Mouse (Mus musculus) midbrain, embryonic 14.5 days (tissue): Measurements from ENCODE around the gene Fzd2. TPM values are rescaled to one million over a fixed set of nuclear protein-coding genes. Genes with fewer than 3 reads are reported as not detected.

Source experiments
- ATAC-seq: fragments of 200-750 bp; cut with Nextera tagmentation; 2 replicates; pipeline ENCODE4 v1.8.0; 2017; ENCODE audit warnings: moderate number of reproducible peaks, moderate library complexity; ENCODE audit not compliant: low FRiP score, low TSS enrichment
- DNase-seq: peaks from one replicate; pipeline ENCODE4 v3.0.0-alpha.2; 2015
- H3K27ac ChIP-seq: fragments of 300-500 bp; sonication (generic); replicated peaks from 2 replicates; pipeline ENCODE4 v1.5.1; 2014; ENCODE audit warnings: mild to moderate bottlenecking, low read depth, low read length, moderate library complexity
- H3K27me3 ChIP-seq: fragments of 300-500 bp; sonication (generic); 2 replicates; pipeline ENCODE4 v1.6.1; 2014; ENCODE audit warnings: low read length, control low read depth, mixed read lengths; ENCODE audit not compliant: control insufficient read depth, insufficient read depth
- H3K36me3 ChIP-seq: fragments of 300-500 bp; sonication (generic); 2 replicates; pipeline ENCODE4 v1.6.1; 2014; ENCODE audit warnings: low read length, control low read depth; ENCODE audit not compliant: control insufficient read depth, insufficient read depth
- H3K4me1 ChIP-seq: fragments of 300-500 bp; sonication (generic); 2 replicates; pipeline ENCODE4 v1.6.1; 2014; ENCODE audit warnings: mild to moderate bottlenecking, antibody characterized with exemption, low read length, control low read depth; ENCODE audit not compliant: control insufficient read depth, insufficient read depth
- H3K4me2 ChIP-seq: fragments of 300-500 bp; sonication (generic); 2 replicates; pipeline ENCODE4 v1.6.1; 2014; ENCODE audit warnings: mild to moderate bottlenecking, low read length, moderate library complexity
- H3K4me3 ChIP-seq: fragments of 300-500 bp; sonication (generic); replicated peaks from 2 replicates; pipeline ENCODE4 v1.5.1; 2014; ENCODE audit warnings: low read depth, low read length
- H3K9ac ChIP-seq: fragments of 300-500 bp; sonication (generic); replicated peaks from 2 replicates; pipeline ENCODE4 v1.6.1; 2014; ENCODE audit warnings: mild to moderate bottlenecking, low read length, moderate library complexity
- H3K9me3 ChIP-seq: fragments of 300-500 bp; sonication (generic); 2 replicates; pipeline ENCODE4 v1.6.1; 2016; ENCODE audit warnings: low read length, control low read depth, mixed read lengths; ENCODE audit not compliant: control insufficient read depth
- WGBS: fragments of 180-500 bp; shearing (Covaris S2); extraction: QIAGEN DNeasy Blood & Tissue Kit; methylation state at CpG from one replicate; pipeline ENCODE4 v1.1.7; 2014; 5-methylcytosine and 5-hydroxymethylcytosine counted together
- polyA plus RNA-seq: library from polyadenylated mRNA; unstranded; fragments of >200 nt; fragmentation: Nextera tagmentation; extraction: Ambion mirVana; gene quantifications from 2 replicates; pipeline ENCODE4 v1.2.1, GENCODE M21; 2014

The Fzd2 gene
- polyA plus RNA-seq, 1 experiment from 2014 or later: 8.0 TPM

DNA sequence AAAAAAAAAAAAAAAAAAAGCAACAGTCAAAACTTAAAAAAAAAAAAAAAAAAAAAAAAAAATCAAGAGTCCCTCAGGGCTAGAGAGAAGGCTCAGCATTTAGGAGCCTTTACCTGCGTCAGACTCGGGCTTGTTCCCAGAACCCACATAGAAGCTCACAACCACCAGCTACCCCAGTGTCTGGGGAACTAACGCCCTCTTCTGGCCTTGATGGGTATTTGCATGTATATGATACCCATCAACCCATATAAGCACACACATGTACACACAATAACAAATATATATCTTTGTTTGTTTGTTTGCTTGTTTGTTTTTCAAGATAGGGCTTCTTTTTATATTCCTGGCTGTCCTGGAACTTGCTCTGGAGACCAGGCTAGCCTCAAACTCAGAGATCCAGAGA lies 16.6 kb upstream of the Fzd2 start:
- Histone ChIP-seq H3K9ac (no peak overlapping the region), H3K4me1 (no peaks in the 10 kb centered on the region), H3K9me3 (no peaks in the 10 kb centered on the region), H3K27ac (no peak overlapping the region), H3K4me2 (no peak overlapping the region), H3K27me3 (no peaks in the 10 kb centered on the region), H3K36me3 (no peaks in the 10 kb centered on the region), H3K4me3 (no peak overlapping the region)
- ATAC-seq (no peak), DNase-seq (no peak)
- 72% methylated on average over 3 of the region's 3 CpGs for WGBS

DNA sequence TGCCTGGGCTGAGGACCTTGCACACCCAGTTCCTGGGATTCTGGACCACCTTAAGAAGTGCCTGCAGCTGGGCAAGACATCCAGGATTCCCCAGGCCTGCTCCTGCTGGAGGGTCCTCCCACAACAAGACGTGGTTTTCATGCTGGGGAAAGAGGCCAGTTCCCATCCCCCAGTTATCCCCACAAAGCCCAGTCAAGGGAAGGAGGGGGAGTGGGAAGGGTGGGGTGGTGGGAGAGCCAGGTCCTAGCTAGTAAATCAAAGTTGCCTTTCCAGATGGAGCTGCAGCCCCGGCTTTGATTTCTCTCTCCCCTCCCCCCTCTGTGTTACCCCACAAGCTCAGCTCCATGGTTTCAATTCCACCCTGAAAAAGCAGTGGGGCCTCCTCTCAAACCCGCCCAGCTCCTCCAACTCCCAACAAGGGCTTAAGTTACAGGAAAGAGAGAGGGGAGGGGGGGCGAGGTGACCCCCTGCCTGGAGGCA lies 8.8 kb upstream of the Fzd2 start:
- Histone ChIP-seq H3K4me2 (no peak overlapping the region), H3K27ac (no peak overlapping the region), H3K36me3 (no peaks in the 10 kb centered on the region), H3K9me3 (no peaks in the 10 kb centered on the region), H3K27me3 (no peaks in the 10 kb centered on the region; the same call in 1 of the 2 replicates), H3K9ac (no peak overlapping the region), H3K4me1 (no peaks in the 10 kb centered on the region), H3K4me3 (no peak overlapping the region)
- WGBS: 3% methylated on average over 3 of the region's 4 CpGs
- DNase-seq (peak; percentile 28), ATAC-seq (no peak)

DNA sequence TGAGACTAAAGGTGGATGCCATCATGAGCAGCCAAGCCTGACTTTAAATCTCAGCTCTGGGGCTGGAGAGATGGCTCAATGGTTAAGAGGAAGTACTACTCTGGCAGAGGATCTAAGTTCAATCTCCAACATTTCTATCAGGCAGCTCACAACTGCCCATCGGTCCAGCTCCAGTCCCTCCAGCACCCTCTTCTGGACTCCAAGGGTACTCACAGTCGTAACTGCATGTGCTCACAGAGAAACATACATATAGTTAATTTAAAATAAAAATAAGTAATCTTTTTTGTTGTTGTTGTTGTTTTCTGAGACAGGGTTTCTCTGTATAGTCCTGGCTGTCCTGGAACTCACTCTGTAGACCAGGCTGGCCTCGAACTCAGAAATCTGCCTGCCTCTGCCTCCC lies 4.3 kb upstream of the Fzd2 start:
- no peak for ATAC-seq
- no peaks in the 10 kb centered on the region for H3K36me3 ChIP-seq
- H3K9me3 ChIP-seq: no peaks in the 10 kb centered on the region
- no peaks in the 10 kb centered on the region; the same call in 1 of the 2 replicates for H3K27me3 ChIP-seq
- H3K27ac ChIP-seq: no peak overlapping the region
- H3K4me2 ChIP-seq: no peak overlapping the region
- H3K4me1 ChIP-seq: 0 out of 2 replicates have a peak, but pooled peaks cover 4% of the 10 kb centered on the region
- WGBS: 88% methylated on average over 3 of the region's 3 CpGs
- H3K4me3 ChIP-seq: no peak overlapping the region
- H3K9ac ChIP-seq: no peak overlapping the region
- DNase-seq: no peak

DNA sequence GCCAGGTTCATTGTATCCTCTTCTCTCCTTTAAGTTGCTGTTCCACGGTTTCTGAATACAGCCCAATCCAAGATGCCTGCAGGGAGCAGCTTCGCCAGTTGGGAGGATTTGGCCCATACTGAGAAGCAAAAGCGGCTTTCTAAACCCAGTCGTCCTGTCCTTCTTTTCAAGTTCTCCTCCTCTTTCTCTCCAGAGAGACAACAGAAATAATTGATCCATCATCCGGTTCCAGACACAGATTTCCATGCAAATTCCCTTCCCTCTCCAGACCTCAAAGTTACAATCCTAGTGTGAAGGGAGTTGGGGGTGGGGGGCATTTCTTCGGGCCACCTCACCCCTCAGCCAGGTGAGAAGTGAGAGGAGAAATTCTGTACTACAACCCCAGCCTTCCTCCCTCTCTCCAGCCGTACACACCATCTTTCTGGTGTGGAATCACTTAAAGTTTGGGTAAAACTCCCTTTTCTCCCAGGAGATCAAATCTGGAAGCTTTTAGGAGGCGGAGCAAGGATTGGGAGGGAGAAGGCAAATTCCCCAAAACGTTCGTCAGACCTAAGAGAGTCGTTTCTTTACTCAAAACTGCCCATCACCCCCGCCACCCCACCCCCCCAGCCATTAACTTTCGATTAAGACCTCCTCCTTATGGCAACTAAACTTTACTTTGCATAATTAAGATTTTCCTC lies 1.2 kb upstream of the Fzd2 start:
- Histone ChIP-seq H3K27ac (peak overlapping the region; percentile 92), H3K9ac (peak overlapping the region; percentile 24; the same call in 1 of the 2 replicates), H3K36me3 (no peaks in the 10 kb centered on the region), H3K9me3 (no peaks in the 10 kb centered on the region), H3K27me3 (peaks cover 7% of the 10 kb centered on the region; the same call in 1 of the 2 replicates), H3K4me3 (peak overlapping the region; percentile 67), H3K4me1 (peaks cover 5% of the 10 kb centered on the region; the same call in 1 of the 2 replicates), H3K4me2 (peak overlapping the region; percentile 88)
- DNase-seq (peak; percentile 64), ATAC-seq (no peak)
- WGBS: under 1% methylated on average over 13 of the region's 13 CpGs

DNA sequence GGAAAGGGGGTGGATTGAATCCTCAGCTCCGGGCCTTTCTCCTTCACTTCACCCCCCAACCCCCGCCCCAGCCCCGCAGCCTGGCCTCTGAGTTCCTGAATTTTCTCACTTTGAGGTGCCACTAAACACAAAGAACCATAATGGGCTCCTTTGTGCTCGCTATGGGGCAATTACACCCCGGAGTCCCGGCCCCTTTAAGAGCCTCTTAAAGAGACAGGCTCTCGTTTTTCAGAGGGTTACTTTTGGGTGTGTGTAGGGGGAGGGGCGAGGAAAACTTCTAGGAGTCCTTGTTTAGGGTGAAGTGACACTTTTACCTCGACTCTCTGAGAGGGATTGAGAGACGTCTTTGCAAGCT lies 723 bp upstream of the Fzd2 start:
- ATAC-seq: peak; percentile 41
- Histone ChIP-seq H3K4me1 (peaks cover 7% of the 10 kb centered on the region; the same call in 1 of the 2 replicates), H3K4me2 (peak overlapping the region; percentile 88), H3K27me3 (peaks cover 7% of the 10 kb centered on the region; the same call in 1 of the 2 replicates), H3K4me3 (peak overlapping the region; percentile 67), H3K36me3 (no peaks in the 10 kb centered on the region), H3K9me3 (no peaks in the 10 kb centered on the region), H3K9ac (peak overlapping the region; percentile 24; the same call in 1 of the 2 replicates), H3K27ac (peak overlapping the region; percentile 92)
- DNase-seq: peak; percentile 83
- WGBS: under 1% methylated on average over 10 of the region's 10 CpGs

DNA sequence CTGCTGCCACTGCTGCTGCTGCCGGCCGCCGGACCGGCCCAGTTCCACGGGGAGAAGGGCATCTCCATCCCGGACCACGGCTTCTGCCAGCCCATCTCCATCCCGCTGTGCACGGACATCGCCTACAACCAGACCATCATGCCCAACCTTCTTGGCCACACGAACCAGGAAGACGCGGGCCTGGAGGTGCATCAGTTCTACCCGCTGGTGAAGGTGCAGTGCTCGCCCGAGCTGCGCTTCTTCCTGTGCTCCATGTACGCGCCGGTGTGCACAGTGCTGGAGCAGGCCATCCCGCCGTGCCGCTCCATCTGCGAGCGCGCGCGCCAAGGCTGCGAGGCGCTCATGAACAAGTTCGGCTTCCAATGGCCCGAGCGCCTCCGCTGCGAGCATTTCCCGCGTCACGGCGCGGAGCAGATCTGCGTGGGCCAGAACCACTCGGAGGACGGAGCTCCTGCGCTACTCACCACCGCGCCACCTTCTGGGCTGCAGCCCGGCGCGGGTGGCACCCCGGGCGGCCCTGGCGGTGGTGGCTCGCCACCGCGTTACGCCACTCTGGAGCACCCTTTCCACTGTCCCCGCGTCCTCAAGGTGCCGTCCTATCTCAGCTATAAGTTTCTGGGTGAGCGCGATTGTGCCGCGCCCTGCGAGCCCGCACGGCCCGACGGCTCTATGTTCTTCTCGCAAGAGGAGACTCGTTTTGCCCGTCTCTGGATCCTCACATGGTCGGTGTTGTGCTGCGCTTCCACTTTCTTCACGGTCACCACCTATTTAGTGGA lies 769 bp downstream of the Fzd2 start:
- H3K27me3 ChIP-seq: peaks cover 7% of the 10 kb centered on the region; the same call in 1 of the 2 replicates
- H3K27ac ChIP-seq: peak overlapping the region; percentile 92
- no peaks in the 10 kb centered on the region for H3K9me3 ChIP-seq
- peak overlapping the region; percentile 73 for H3K9ac ChIP-seq
- H3K4me2 ChIP-seq: peak overlapping the region; percentile 88
- H3K4me1 ChIP-seq: peaks cover 7% of the 10 kb centered on the region; the same call in 1 of the 2 replicates
- ATAC-seq (peak; percentile 44), DNase-seq (peak; percentile 80)
- WGBS: under 1% methylated on average over 74 of the region's 74 CpGs
- no peaks in the 10 kb centered on the region for H3K36me3 ChIP-seq
- H3K4me3 ChIP-seq: peak overlapping the region; percentile 67

DNA sequence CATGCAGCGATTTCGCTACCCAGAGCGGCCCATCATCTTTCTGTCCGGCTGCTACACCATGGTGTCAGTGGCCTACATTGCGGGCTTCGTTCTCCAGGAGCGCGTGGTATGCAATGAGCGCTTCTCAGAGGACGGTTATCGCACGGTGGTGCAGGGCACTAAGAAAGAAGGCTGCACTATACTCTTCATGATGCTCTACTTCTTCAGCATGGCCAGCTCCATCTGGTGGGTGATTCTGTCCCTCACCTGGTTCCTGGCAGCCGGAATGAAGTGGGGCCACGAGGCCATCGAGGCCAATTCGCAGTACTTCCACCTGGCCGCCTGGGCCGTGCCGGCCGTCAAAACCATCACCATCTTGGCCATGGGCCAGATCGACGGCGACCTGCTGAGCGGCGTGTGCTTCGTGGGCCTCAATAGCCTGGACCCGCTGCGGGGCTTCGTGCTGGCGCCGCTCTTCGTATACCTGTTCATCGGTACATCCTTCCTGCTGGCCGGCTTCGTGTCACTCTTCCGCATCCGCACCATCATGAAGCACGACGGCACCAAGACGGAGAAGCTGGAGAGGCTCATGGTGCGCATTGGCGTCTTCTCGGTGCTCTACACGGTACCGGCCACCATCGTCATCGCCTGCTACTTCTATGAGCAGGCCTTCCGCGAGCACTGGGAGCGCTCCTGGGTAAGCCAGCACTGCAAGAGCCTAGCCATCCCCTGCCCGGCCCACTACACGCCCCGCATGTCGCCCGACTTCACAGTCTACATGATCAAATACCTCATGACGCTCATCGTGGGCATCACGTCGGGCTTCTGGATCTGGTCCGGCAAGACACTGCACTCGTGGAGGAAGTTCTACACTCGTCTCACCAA lies 1.6 kb downstream of the Fzd2 start:
- Histone ChIP-seq H3K27me3 (peaks cover 7% of the 10 kb centered on the region; the same call in 1 of the 2 replicates), H3K4me3 (peak overlapping the region; percentile 67), H3K4me2 (peak overlapping the region; percentile 88), H3K9ac (peak overlapping the region; percentile 73; the same call in 1 of the 2 replicates), H3K27ac (peak overlapping the region; percentile 92), H3K9me3 (no peaks in the 10 kb centered on the region), H3K36me3 (no peaks in the 10 kb centered on the region), H3K4me1 (peaks cover 7% of the 10 kb centered on the region; the same call in 1 of the 2 replicates)
- ATAC-seq (no peak), DNase-seq (peak; percentile 62)
- 0% methylated on average over 62 of the region's 62 CpGs for WGBS

DNA sequence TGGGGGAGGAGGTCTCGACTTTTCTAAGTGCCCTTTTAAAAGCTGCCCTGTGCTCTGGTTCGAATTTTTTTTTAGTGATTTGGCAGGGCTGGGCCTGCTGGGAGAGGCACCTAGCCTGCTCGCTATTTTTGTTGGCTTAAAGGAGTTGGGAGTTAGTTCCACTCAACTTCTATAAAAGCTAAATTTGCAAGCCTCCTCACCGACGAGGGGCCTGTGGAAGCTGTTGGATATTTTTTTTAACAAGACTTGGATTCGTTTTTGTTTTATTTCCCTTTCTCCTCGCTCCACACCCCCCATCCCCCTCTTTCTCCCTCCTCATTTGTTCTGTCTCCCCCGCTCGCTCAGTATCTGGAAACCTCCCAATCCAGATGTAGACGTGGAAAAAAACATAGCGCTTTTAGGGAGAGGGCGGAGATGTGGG lies 2.6 kb downstream of the Fzd2 start:
- peak overlapping the region; percentile 88 for H3K4me2 ChIP-seq
- H3K4me1 ChIP-seq: peaks cover 10% of the 10 kb centered on the region; the same call in 1 of the 2 replicates

More for the DNA sequence above, 2.6 kb downstream of the Fzd2 start:
- peak; percentile 40 for DNase-seq
- H3K36me3 ChIP-seq: no peaks in the 10 kb centered on the region
- peak overlapping the region; percentile 73; the same call in 1 of the 2 replicates for H3K9ac ChIP-seq
- H3K9me3 ChIP-seq: no peaks in the 10 kb centered on the region
- under 1% methylated on average over 12 of the region's 12 CpGs for WGBS
- no peak for ATAC-seq
- peak overlapping the region; percentile 67 for H3K4me3 ChIP-seq
- H3K27me3 ChIP-seq: peaks cover 7% of the 10 kb centered on the region; the same call in 1 of the 2 replicates
- H3K27ac ChIP-seq: 0 out of 2 replicates have a peak overlapping the region, but pooled peaks have one; percentile 38
